Mouse (Mus musculus) myocyte (in vitro differentiated cells): Measurements from ENCODE around the gene Ubtfl1. TPM values are rescaled to one million over a fixed set of nuclear protein-coding genes. Genes with fewer than 3 reads are reported as not detected.

Experiments
- H3K27me3 ChIP-seq: one replicate; pipeline ENCODE4 v1.6.1; 2011; ENCODE audit not compliant: control insufficient read depth, insufficient read depth, insufficient read length
- H3K36me3 ChIP-seq: one replicate; pipeline ENCODE4 v1.6.1; 2011; ENCODE audit not compliant: control insufficient read depth, insufficient read depth
- H3K4me2 ChIP-seq: one replicate; pipeline ENCODE4 v1.6.1; 2011; ENCODE audit warnings: low read depth, control low read depth
- H3K4me3 ChIP-seq: one replicate; pipeline ENCODE4 v1.5.1; 2011; ENCODE audit warnings: mild to moderate bottlenecking, control low read depth, moderate library complexity
- H3K79me2 ChIP-seq: one replicate; pipeline ENCODE4 v1.6.1; 2011; ENCODE audit not compliant: control insufficient read depth, insufficient read depth
- H3ac ChIP-seq: one replicate; pipeline ENCODE4 v1.6.1; 2011; ENCODE audit not compliant: control insufficient read depth, insufficient read length
- CEBPB ChIP-seq: IDR thresholded peaks from 2 replicates; pipeline ENCODE4 v1.6.1; 2011; ENCODE audit warnings: mild to moderate bottlenecking, moderate library complexity; ENCODE audit not compliant: poor library complexity, insufficient read depth, severe bottlenecking
- E2F4 ChIP-seq: IDR thresholded peaks from one replicate; pipeline ENCODE4 v1.6.1; 2011; ENCODE audit warnings: mild to moderate bottlenecking, control low read depth, moderate library complexity; ENCODE audit not compliant: insufficient read depth
- MAX ChIP-seq: IDR thresholded peaks from one replicate; pipeline ENCODE4 v1.6.1; 2011; ENCODE audit warnings: low read depth, mild to moderate bottlenecking, control low read depth
- MYOD1 ChIP-seq, 3 experiments: IDR thresholded peaks; one replicate each; pipeline ENCODE4 v1.6.1; 2011; ENCODE audit warnings: control low read depth in 2 of 3, low read depth in 2 of 3, mild to moderate bottlenecking in 2 of 3, moderate library complexity in 1 of 3; ENCODE audit not compliant: insufficient read length in 2 of 3, control insufficient read depth in 1 of 3
- MYOG ChIP-seq, 3 experiments: IDR thresholded peaks; one replicate each; pipeline ENCODE4 v1.6.1; 2011; ENCODE audit warnings: control low read depth in 2 of 3, low read depth in 2 of 3, mild to moderate bottlenecking in 2 of 3; ENCODE audit not compliant: insufficient read length in 2 of 3, control insufficient read depth in 1 of 3, insufficient read depth in 1 of 3
- POLR2A ChIP-seq: IDR thresholded peaks from one replicate; pipeline ENCODE4 v1.6.1; 2011; ENCODE audit warnings: low read depth, mild to moderate bottlenecking, control low read depth, moderate library complexity; ENCODE audit not compliant: insufficient read length
- POLR2AphosphoS2 ChIP-seq: IDR thresholded peaks from one replicate; pipeline ENCODE4 v1.6.1; 2011; ENCODE audit warnings: low read depth, control low read depth; ENCODE audit not compliant: insufficient read length
- REST ChIP-seq: IDR thresholded peaks from one replicate; pipeline ENCODE4 v1.6.1; 2011; ENCODE audit warnings: mild to moderate bottlenecking, control low read depth, moderate library complexity; ENCODE audit not compliant: insufficient read depth, insufficient read length
- SRF ChIP-seq: IDR thresholded peaks from one replicate; pipeline ENCODE4 v1.6.1; 2011; ENCODE audit warnings: low read depth; ENCODE audit not compliant: control insufficient read depth, insufficient read length
- TCF12 ChIP-seq: IDR thresholded peaks from one replicate; pipeline ENCODE4 v1.6.1; 2011; ENCODE audit warnings: mild to moderate bottlenecking, control low read depth; ENCODE audit not compliant: poor library complexity, insufficient read depth, severe bottlenecking
- TCF3 ChIP-seq: IDR thresholded peaks from one replicate; pipeline ENCODE4 v1.6.1; 2011; ENCODE audit warnings: low read depth, control low read depth; ENCODE audit not compliant: insufficient read length
- USF1 ChIP-seq: IDR thresholded peaks from one replicate; pipeline ENCODE4 v1.6.1; 2011; ENCODE audit warnings: low read depth, mild to moderate bottlenecking, control low read depth, moderate library complexity
- polyA plus RNA-seq: library from polyadenylated mRNA; unstranded; fragments of >200 nt; fragmentation: generic; extraction: Trizol; gene quantifications from one replicate; pipeline ENCODE4 v1.2.1, GENCODE M21; 2012; ENCODE audit warnings: missing spikeins

The Ubtfl1 gene
- polyA plus RNA-seq, 1 experiment, result not detected

DNA sequence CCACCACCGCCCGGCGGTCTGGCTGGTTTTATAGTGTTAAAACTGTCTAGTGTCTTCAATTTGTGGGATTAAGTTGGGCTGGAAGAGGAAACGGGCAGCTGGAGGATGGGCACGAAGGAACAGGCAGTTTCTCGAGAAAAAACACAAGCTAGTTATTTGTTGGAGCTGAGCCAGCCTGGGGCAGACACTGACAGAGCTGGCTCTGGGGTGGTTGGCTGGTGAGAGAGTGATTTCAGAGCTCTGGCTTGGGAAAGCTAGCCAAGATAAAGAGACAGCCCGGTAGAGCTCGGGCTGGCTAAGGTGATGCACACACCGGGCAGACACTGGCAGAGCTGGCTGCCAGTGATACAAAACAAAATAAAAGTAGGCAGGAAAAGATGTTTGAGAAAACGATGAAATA lies 27.5 kb downstream of the Ubtfl1 start:
- H3K36me3 ChIP-seq, result no peaks in the 10 kb centered on the region
- H3K4me2 ChIP-seq, result no peak overlapping the region
- H3K79me2 ChIP-seq, result no peaks in the 10 kb centered on the region
- no peak for TF ChIP-seq TCF3
- no peak for TF ChIP-seq REST
- TF ChIP-seq MYOG (IDR thresholded peaks at IDR 0.05; ENCODE audit: control insufficient read depth in 1 of 3, insufficient read depth in 1 of 3, insufficient read length in 2 of 3, low read depth in 2 of 3), result no peak
- no peak for TF ChIP-seq TCF12
- TF ChIP-seq POLR2A, result no peak
- no peak for TF ChIP-seq SRF
- no peak for TF ChIP-seq MAX
- TF ChIP-seq E2F4, result no peak
- TF ChIP-seq POLR2AphosphoS2, result no peak
- no peak for TF ChIP-seq CEBPB
- TF ChIP-seq MYOD1 (IDR thresholded peaks at IDR 0.05; ENCODE audit: control insufficient read depth in 1 of 3, insufficient read length in 2 of 3, low read depth in 2 of 3), result no peak
- TF ChIP-seq USF1, result no peak
- H3K4me3 ChIP-seq, result no peak overlapping the region
- H3K27me3 ChIP-seq, result no peaks in the 10 kb centered on the region
- no peak overlapping the region for H3ac ChIP-seq

DNA sequence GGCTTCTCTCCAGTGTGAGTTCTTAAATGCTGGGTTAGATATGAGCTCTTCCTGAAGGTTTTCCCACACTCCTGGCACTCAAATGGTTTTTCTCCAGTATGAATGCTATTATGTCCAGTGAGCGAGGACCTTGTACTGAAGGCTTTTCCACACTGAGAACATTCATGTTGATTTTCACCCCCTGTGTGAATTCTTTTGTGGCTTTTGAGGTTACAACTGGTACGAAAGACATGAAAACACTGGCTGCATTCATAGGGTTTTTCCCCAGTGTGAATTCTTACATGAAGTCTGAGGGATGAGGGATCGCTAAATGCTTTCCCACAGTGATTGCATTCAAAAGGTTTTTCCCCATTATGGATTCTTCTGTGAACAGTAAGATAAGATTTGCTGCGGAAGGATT lies 52.3 kb downstream of the Ubtfl1 start:
- H3K4me3 ChIP-seq, result no peak overlapping the region
- H3K27me3 ChIP-seq, result no peaks in the 10 kb centered on the region
- TF ChIP-seq USF1, result no peak
- no peaks in the 10 kb centered on the region for H3K36me3 ChIP-seq
- no peaks in the 10 kb centered on the region for H3K79me2 ChIP-seq
- no peak overlapping the region for H3ac ChIP-seq
- no peak overlapping the region for H3K4me2 ChIP-seq

Other genes with a start within 250 kb of the Ubtfl1 start
- gene Chordc1, start 112.3 kb upstream of the Ubtfl1 start, polyA plus RNA-seq, result 27.3 TPM
- 1.6 TPM for gene Naalad2, start 1.4 kb upstream of the Ubtfl1 start, polyA plus RNA-seq
- not detected for gene Mbd3l2, start 26.2 kb downstream of the Ubtfl1 start, polyA plus RNA-seq
- 0.31 TPM for gene Zfp558, start 73.8 kb downstream of the Ubtfl1 start, polyA plus RNA-seq
- not detected for gene Mbd3l1, start 73.9 kb downstream of the Ubtfl1 start, polyA plus RNA-seq